Mouse (Mus musculus) sigmoid colon, adult 10 weeks (tissue): Measurements from ENCODE around the gene Zfp286. TPM values are rescaled to one million over a fixed set of nuclear protein-coding genes. Genes with fewer than 3 reads are reported as not detected.

Experiments used
- polyA plus RNA-seq: library from polyadenylated mRNA; stranded (reverse); fragments of 350-450 nt; fragmentation: Illumina TruSeq; extraction: RNeasy Lipid Tissue Mini Kit (QIAGEN cat#74804); gene quantifications from one replicate; pipeline ENCODE4 v1.2.3, GENCODE M21; 2014; ENCODE audit warnings: low read depth, low replicate concordance

Gene Zfp286
- 2.6 TPM for polyA plus RNA-seq

DNA sequence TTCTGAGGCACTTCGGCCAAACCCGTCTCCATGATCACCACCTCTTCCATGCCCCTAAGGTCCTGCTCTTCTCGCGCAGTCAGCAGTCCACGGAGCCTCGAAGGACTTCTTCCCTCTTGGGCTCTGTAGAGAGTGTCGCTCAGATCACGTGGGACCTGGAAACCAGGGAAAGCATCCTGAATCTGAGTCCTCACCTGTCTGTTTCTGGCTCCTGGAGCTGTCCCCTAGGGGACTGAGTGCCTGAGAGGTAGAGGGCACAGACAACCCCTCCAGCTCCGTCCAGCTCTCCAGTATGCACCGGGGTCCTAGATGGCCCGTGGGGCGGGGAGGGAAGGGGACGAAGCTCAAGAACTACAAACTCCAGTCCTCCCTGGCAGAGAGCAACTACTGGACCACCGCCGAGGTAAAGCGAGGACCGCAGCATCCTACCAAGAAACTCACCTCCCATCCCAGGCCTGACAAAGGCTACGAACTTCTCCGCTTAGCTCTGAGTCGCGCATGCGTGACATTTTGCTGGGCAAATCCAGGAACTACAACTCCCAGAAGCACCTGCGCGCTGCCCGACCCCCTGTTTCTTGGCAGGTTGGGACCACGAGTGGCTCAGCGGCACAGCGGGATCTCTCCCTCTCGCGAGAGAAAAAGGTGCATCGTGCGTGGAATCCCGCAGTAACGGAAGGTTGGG lies at the start of gene Zfp286:
Gene Zfp286, minus strand, starts transcription at position 528 of the 682 bp plus-strand sequence.

GRCm38 (mm10) chr11:62820059-62820541 lies 30.8 kb upstream of the Zfp286 start, which contains the start of gene Trim16:
Trim16 (plus strand) TSS chr11:62820231.

DNA sequence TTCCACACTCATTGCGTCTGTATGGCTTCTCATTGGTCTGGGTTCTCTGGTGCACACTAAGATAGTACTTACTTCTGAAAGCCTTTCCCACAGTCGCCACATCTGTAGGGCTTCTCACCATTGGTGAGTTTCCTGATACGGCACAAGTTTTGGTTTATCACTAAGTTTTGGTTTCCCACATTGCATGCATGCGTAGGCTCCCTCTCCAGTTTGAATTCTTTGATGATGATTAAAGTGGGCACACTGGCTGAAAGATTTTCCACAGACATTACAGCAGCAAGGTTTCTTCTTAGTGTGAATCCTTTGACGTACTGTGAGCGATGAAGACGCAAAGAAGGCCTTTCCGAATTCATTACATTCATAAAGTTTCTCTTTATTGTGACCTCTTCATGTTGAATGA lies 36.5 kb downstream of the Zfp286 start, which contains the start of gene Gm10428:
Gene Gm10428, plus strand, starts transcription at position 321 of the 400 bp plus-strand sequence.

DNA sequence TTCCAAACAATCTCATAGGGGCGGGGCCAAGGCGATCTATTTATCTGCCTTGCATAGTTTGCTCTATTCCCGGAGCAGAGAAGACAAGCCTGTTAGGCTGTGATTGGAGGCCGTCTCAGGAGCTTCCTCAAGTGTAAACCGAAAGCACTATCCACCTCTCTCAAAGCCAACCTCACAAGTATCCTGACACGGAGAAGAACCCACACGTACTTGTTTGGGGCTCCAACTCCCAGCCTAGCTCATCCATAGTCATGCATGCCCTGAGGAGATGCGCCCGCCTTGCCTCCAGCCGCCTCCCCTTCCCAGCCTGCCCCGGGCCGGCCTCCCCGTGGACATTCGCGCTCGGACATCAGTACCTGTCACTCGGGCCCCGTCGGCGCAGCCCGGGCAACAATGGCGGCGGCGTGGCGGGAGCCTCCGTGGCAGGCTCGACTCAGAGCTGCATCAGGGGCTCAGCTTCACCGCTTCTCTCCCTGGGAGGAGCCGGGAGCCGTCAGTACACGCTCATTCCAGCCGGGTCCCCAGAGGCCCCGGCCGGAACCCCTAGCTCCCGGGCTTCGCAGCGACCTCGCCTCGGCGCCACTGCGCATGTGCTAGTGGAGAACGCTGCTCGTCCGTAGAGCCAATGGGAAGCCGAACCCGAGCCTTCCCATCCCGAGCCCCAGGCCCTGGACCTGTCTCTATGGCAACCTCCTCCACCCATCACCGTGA lies 57.8 kb downstream of the Zfp286 start, which contains the start of gene Zfp287:
Gene Zfp287, minus strand, starts transcription at position 595 of the 711 bp plus-strand sequence.

Other genes starting within 250 kb of the Zfp286 start
- 44.9 TPM for gene Ubb, start 238.3 kb downstream of the Zfp286 start, polyA plus RNA-seq
- 0.35 TPM for gene Trpv2, start 215.0 kb downstream of the Zfp286 start, polyA plus RNA-seq
- 31.1 TPM for gene Lrrc75a, start 140.9 kb downstream of the Zfp286 start, polyA plus RNA-seq
- 27.4 TPM for gene Mmgt2, start 140.8 kb downstream of the Zfp286 start, polyA plus RNA-seq
- 5.0 TPM for gene Zfp287, start 57.6 kb downstream of the Zfp286 start, polyA plus RNA-seq
- gene Gm10428, start 36.4 kb downstream of the Zfp286 start, polyA plus RNA-seq: not detected
- gene Trim16, start 30.8 kb upstream of the Zfp286 start, polyA plus RNA-seq: 81.2 TPM
- gene Fbxw10, start 57.6 kb upstream of the Zfp286 start, polyA plus RNA-seq: 2.4 TPM
- gene Tvp23b, start 90.0 kb upstream of the Zfp286 start, polyA plus RNA-seq: 178 TPM
- not detected for gene Cdrt4, start 161.7 kb upstream of the Zfp286 start, polyA plus RNA-seq